Mouse (Mus musculus) fat pad, adult 2 months (tissue): Measurements from ENCODE around the gene Sytl3.
"Not testable (repeated sequence)": the region's sequence is repeated elsewhere in the genome, so short reads cannot be mapped to it uniquely, and the experiment has no call there.

Experiments
- DNase-seq: peaks from one replicate; pipeline ENCODE4 v3.0.0-alpha.2; 2011; ENCODE audit warnings: low read depth, low spot score; ENCODE audit errors: extremely low read depth

Sytl3 gene

DNA sequence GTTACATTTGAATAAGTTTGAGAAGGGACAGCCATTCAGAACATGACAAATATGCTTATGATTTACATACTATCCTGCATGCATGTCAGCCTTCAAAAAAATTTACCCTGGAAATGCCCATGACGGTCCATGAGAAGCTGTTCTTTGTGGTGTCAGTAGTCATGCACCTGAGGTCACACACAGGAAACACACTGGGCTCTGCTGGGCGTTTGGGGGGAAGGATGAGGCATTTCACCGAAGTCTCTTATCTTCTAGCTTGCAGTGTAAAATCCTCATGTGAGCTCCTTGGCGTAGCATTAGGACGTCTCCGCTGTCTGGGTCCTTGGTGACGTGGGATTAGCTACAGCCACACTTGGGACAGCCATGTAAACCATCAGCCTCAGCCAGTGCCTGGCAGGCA is at the start of gene Sytl3:
TSS of gene Sytl3 (plus strand) at position 293 of the 400 bp plus-strand sequence.
- DNase-seq = not testable (repeated sequence)

GRCm38 (mm10) chr17:6613524-6613923 is 45.4 kb upstream of the Sytl3 start:
- DNase-seq = not testable (repeated sequence)

- DNase-seq = not testable (repeated sequence)
These were observed 44.6 kb upstream of the Sytl3 start for GRCm38 (mm10) chr17:6614316-6614715.

GRCm38 (mm10) chr17:6616731-6617130 is 42.2 kb upstream of the Sytl3 start:
- not testable (repeated sequence) for DNase-seq

DNA sequence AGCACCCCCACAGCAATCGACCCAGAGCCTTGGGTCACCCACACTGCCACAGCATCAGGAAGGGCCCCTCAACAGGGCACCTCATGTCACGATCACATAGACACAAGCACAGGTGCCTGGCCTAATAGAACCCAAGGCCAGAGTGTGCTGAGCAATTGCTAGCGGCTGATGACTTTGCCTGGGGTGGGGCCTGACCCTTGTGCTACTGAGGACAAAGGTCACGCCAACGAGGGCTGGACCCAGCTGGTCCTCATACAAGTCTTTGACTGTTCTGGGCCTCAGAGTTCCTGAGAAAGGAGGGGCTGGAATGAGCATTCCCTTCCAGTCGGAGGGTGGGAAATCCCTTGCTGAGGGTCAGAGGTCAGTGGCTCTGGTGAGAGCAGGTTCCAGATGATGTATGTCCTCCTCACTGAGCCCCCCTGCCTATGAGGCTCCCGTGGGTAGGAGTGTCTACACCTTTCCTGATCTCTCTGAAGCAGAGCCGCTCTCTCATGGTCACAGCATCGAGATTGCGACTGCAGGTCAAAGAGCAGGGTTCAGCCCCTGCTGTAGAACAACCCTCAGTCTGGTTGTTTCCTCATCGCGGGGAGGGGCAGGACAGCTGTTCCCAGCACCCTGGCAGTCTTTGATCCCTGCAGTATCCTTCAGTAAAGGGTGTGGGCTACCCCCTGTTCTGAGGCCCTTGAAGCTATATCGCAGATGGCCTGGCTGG is 41.0 kb upstream of the Sytl3 start:
- DNase-seq = not testable (repeated sequence)

DNA sequence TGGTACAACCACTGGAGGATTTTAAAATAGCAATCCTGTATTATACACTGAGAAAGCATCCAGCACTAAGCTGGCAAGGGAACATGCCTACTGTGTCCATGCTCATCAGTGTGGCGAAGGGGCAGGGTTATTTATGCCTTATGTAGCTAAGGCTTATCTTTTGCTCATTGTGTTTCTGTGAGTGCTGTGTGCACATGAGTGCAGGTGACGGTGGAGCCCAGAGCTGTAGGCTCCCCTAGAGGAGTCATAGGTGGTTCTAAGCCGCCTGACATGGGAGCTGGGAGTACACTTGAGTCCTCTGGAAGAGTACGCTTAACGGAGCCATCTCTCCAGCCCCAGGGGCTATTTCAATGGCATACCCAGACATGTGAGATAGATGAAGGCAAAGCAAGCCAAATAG is 39.6 kb upstream of the Sytl3 start:
- DNase-seq = not testable (repeated sequence)

DNA sequence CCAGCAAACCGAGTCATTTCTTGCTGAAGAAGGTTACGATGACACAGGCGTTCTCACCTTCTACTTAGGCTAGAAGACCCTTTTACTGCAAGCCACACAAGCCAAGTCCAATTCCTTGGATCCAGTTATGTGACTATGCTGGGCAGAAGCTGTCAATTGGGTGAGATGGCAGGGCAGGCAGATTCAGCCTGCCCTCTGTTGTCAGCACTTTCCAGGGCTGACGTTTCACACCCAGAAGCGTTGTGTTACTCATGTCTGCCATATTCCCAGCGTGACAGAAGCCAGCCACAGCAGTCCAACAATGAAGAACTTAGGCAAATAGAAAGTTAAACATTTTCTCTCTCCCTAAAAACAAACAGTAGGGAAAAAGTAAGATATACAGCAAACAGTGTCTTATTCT is 38.9 kb upstream of the Sytl3 start:
- not testable (repeated sequence) for DNase-seq

- not testable (repeated sequence) for DNase-seq
These were observed 38.0 kb upstream of the Sytl3 start for GRCm38 (mm10) chr17:6620730-6621451.

- not testable (repeated sequence) for DNase-seq
These were observed 36.9 kb upstream of the Sytl3 start for GRCm38 (mm10) chr17:6621976-6622375.

DNA sequence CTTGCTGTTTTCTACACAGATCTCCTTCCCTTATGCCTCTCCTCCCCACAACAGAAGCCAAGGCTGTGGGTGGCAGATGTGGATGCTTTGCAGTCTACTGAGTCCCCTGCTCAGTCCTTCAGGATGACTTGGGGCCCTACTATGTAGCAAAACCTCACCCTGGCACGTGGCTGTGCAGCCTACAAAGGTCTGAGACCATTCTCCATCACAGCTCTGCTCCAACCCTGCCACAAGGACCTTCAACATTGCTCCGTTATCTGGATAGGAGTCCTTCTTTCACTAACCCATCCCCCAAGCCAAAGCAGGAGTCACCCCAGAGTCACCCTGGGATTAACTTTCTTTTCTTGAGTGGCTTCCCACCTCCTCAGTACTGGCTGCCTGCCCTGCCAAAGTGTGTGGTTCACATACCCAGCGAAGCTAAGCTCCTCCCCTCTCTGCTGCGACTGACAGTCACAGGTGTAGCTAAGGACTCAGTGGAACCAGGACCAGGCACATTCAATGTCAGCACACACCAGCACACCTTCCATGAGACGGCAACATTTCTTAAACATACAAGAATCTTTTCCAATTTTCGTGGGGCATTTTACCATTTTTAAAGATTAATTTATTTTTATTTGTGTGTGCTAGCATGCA is 33.9 kb upstream of the Sytl3 start:
- DNase-seq = not testable (repeated sequence)

GRCm38 (mm10) chr17:6630398-6630797 is 28.5 kb upstream of the Sytl3 start:
- DNase-seq = not testable (repeated sequence)

DNA sequence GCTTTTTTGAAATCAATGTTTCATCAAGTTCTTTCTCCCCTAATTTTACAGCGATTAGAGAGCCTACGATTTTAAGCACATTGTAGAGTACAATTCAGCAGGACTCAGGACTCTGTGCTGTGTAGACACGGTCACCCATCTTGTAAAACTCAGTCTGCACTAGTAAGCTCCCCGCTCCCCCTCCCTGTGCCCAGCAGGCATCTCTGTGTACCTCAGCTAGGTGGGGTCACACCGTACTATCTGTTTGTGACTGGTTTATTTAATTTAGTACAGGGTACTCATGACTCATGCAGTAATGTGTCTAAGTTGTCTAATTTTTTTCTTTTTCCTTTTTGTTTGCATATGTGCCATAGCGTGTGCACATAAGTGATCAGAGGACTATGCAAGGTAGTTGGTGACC is 26.0 kb upstream of the Sytl3 start:
- not testable (repeated sequence) for DNase-seq

DNA sequence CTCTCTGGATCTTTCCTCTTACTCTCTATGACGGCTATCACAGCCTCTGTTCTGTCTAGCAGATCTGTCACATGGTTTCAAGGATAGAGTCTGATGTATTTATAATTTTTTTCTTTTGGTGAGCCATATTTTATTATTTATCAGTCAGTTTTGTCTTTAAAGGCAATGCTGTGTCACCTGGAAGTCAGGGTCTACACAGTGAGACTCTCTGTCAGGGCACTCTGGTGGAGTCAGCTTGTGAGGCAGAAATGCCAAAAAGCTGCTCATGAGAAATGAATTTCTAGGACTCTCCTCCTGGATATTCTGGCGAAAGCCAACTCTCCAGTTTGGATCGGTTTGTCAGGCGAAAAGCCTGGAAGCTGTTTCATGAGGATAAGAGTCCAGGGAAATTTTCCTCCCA is 23.1 kb upstream of the Sytl3 start:
- DNase-seq = not testable (repeated sequence)

DNA sequence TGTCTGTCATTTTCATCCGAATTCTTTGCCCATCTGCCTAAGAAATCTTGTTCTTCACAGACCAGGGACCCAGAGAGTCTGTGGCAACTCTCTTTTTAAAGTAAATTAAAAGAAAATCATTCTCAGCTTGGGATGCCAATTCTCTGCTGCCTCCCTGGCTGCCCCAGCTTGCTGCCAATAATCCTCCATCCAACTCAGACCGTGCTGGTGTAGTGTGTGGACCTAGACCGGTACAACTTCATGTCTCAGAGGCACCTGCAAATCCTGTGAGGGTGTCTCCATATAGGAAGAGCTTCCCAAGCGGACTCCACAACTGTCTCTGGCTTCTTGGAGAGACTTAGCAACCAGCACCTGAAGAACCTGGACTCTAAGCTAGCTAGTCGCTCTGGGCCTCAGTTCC is 22.0 kb upstream of the Sytl3 start:
- DNase-seq = no peak

DNA sequence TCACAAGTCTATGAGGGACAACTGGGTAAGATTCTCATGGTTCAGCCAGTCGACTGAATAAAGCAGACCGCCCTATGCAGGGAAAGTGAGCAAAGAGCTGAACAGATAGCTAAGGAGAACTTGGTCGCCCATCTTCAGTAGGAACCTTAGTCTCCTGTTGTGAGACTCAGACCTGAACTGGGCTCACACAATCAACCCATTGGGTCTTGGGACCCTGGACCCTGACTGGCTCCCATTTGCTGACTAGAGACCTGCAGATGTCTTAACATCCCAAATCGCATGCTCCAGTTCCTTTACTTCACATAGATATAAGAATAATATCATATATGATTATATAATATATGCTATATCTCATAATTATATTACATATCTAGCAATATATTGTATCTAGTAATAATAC is 21.5 kb upstream of the Sytl3 start:
- DNase-seq = not testable (repeated sequence)

GRCm38 (mm10) chr17:6638444-6638843 is 20.4 kb upstream of the Sytl3 start:
- not testable (repeated sequence) for DNase-seq

- DNase-seq = not testable (repeated sequence)
These were observed 19.4 kb upstream of the Sytl3 start for GRCm38 (mm10) chr17:6639486-6639885.

- not testable (repeated sequence) for DNase-seq
These were observed 18.8 kb upstream of the Sytl3 start for GRCm38 (mm10) chr17:6640044-6640637.

DNA sequence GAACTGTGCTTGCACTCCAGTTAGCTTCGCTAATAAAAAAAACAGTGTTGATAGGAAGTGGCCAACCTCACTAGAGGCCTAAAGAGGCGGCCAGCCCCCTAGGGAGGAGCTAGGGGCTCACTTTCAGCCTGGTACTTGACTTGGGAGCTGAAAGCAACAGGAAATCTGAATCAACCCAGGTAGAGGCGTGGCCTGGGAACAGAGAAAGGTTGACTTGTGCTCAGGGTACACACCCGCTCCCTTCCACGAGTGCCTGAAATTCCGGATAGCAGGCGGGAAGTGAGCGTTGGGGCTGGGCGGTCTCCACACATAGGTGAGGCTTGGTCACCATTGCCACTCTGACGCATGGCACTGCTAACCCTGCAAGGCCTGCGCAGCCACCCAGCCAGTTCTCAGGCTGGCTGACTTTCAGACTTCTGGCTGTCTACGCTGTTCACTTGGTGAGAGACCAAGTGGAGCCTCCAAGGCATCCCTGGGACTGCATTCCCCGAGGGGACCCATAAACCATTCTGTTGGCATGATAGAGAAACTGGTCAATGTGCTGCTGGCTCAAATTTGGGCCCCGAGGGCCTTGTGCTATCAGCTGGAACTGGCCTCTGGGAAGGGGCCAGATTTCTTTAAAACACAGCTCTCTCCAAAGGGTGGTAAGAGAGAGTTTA is 18.0 kb upstream of the Sytl3 start:
- not testable (repeated sequence) for DNase-seq

GRCm38 (mm10) chr17:6644210-6644609 is 14.7 kb upstream of the Sytl3 start:
- not testable (repeated sequence) for DNase-seq

- not testable (repeated sequence) for DNase-seq
These were observed 14.2 kb upstream of the Sytl3 start for GRCm38 (mm10) chr17:6644673-6645072.
